Mouse (Mus musculus): ENCODE results near the gene Adgrl3. TPM values are rescaled to one million over a fixed set of nuclear protein-coding genes. Genes with fewer than 3 reads are reported as not detected.

The Adgrl3 gene
- total and polyA plus RNA-seq, 2 experiments from 2014 or later: 1.7 to 7.3 TPM

- no peak for DNase-seq (ENCODE audit: low spot score)
- Histone ChIP-seq H3K4me3 (ENCODE audit: low read depth, low read length) (no peak overlapping the region), H3K9ac (replicated peaks; ENCODE audit: low read depth, low read length) (no peak overlapping the region), H3K9me3 (replicated peaks; ENCODE audit: control insufficient read depth, low read length) (no peaks in the 10 kb centered on the region), H3K4me2 (ENCODE audit: low read depth, low read length) (peak overlapping the region; percentile 33), H3K27me3 (ENCODE audit: control insufficient read depth, insufficient read depth, low read length) (no peaks in the 10 kb centered on the region), H3K36me3 (replicated peaks; ENCODE audit: control insufficient read depth, insufficient read depth, low read length) (no peaks in the 10 kb centered on the region), H3K27ac (ENCODE audit: low read depth) (no peak overlapping the region), H3K4me1 (ENCODE audit: control insufficient read depth, insufficient read depth) (no peaks in the 10 kb centered on the region)
- WGBS: 17% methylated on average over 18 of the region's 18 CpGs
- no peak for ATAC-seq (ENCODE audit: insufficient read depth, low read depth)
- TF ChIP-seq EP300 (IDR thresholded peaks at IDR 0.05; ENCODE audit: low read depth): no peak
- TF ChIP-seq CTCF (IDR thresholded peaks at IDR 0.05; ENCODE audit: low read depth): peak; percentile 18; the same call in 1 of the 2 replicates
Measured at GRCm38 (mm10) chr5:81329571-81329971, 309.6 kb downstream of the Adgrl3 start.

GRCm38 (mm10) chr5:81344330-81344729 is 324.4 kb downstream of the Adgrl3 start:
- WGBS: 65% methylated on average over 1 of the region's 1 CpGs
- DNase-seq (ENCODE audit: low spot score) (no peak), ATAC-seq (ENCODE audit: insufficient read depth, low read depth) (no peak)
- H3K4me3 ChIP-seq (ENCODE audit: low read depth, low read length): no peak overlapping the region
- TF ChIP-seq CTCF (IDR thresholded peaks at IDR 0.05; ENCODE audit: low read depth) (no peak), EP300 (IDR thresholded peaks at IDR 0.05; ENCODE audit: low read depth) (no peak)
- no peak overlapping the region for H3K27ac ChIP-seq (ENCODE audit: low read depth)
- H3K4me1 ChIP-seq (ENCODE audit: control insufficient read depth, insufficient read depth): no peaks in the 10 kb centered on the region
- no peak overlapping the region for H3K4me2 ChIP-seq (ENCODE audit: low read depth, low read length)
- no peak overlapping the region for H3K9ac ChIP-seq (replicated peaks; ENCODE audit: low read depth, low read length)
- H3K27me3 ChIP-seq (ENCODE audit: control insufficient read depth, insufficient read depth, low read length): no peaks in the 10 kb centered on the region
- H3K9me3 ChIP-seq (replicated peaks; ENCODE audit: control insufficient read depth, low read length): no peaks in the 10 kb centered on the region
- H3K36me3 ChIP-seq (replicated peaks; ENCODE audit: control insufficient read depth, insufficient read depth, low read length): no peaks in the 10 kb centered on the region

GRCm38 (mm10) chr5:81345096-81345435 is 325.1 kb downstream of the Adgrl3 start:
- Histone ChIP-seq H3K4me2 (ENCODE audit: low read depth, low read length) (no peak overlapping the region), H3K4me3 (ENCODE audit: low read depth, low read length) (no peak overlapping the region), H3K4me1 (ENCODE audit: control insufficient read depth, insufficient read depth) (no peaks in the 10 kb centered on the region), H3K9ac (replicated peaks; ENCODE audit: low read depth, low read length) (no peak overlapping the region), H3K9me3 (replicated peaks; ENCODE audit: control insufficient read depth, low read length) (no peaks in the 10 kb centered on the region), H3K36me3 (replicated peaks; ENCODE audit: control insufficient read depth, insufficient read depth, low read length) (no peaks in the 10 kb centered on the region), H3K27ac (ENCODE audit: low read depth) (no peak overlapping the region), H3K27me3 (ENCODE audit: control insufficient read depth, insufficient read depth, low read length) (no peaks in the 10 kb centered on the region)
- DNase-seq (ENCODE audit: low spot score) (no peak), ATAC-seq (ENCODE audit: insufficient read depth, low read depth) (no peak)
- 52% methylated on average over 3 of the region's 3 CpGs for WGBS
- no peak for TF ChIP-seq EP300 (IDR thresholded peaks at IDR 0.05; ENCODE audit: low read depth)
- TF ChIP-seq CTCF (IDR thresholded peaks at IDR 0.05; ENCODE audit: low read depth): no peak

DNA sequence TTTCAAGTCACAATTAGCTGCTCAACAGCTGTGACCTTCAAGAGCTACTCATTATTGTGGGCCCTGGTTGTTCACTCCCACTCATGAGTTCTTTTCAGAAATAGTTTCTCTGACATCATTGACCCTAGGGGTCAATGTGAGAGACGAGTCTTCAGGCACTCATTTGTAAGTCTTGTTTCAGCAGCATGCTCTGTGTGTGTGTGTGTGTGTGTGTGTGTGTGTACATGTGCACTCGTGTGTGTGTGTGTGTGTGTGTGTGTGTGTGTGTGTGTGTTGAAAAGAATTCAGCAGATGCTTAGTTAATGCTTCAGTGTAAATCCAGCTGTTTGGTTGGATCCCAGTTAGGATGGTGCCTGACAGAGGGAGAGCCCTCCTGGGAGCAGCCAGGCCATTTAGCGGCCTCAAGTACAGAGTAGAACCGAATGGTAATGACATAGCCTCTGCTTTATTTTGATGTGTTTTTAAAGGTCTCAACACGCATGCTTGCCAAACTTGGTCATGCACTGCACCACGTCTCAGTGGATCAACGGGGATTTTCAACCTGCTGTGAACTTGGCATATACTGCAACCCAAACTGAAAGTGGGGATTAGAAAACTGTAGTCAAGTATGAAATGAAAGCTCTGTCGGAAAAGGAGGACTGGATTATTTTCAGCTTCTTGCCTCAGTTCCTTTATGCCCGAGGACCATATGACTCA is 325.6 kb downstream of the Adgrl3 start:
- Histone ChIP-seq H3K4me1 (ENCODE audit: control insufficient read depth, insufficient read depth) (no peaks in the 10 kb centered on the region), H3K9me3 (replicated peaks; ENCODE audit: control insufficient read depth, low read length) (no peaks in the 10 kb centered on the region), H3K36me3 (replicated peaks; ENCODE audit: control insufficient read depth, insufficient read depth, low read length) (no peaks in the 10 kb centered on the region), H3K4me2 (ENCODE audit: low read depth, low read length) (no peak overlapping the region), H3K27ac (ENCODE audit: low read depth) (no peak overlapping the region), H3K9ac (replicated peaks; ENCODE audit: low read depth, low read length) (no peak overlapping the region), H3K27me3 (ENCODE audit: control insufficient read depth, insufficient read depth, low read length) (no peaks in the 10 kb centered on the region), H3K4me3 (ENCODE audit: low read depth, low read length) (no peak overlapping the region)
- no peak for TF ChIP-seq CTCF (IDR thresholded peaks at IDR 0.05; ENCODE audit: low read depth)
- TF ChIP-seq EP300 (IDR thresholded peaks at IDR 0.05; ENCODE audit: low read depth): no peak
- no peak for DNase-seq (ENCODE audit: low spot score)
- ATAC-seq (ENCODE audit: insufficient read depth, low read depth): no peak
- 63% methylated on average over 9 of the region's 9 CpGs for WGBS

DNA sequence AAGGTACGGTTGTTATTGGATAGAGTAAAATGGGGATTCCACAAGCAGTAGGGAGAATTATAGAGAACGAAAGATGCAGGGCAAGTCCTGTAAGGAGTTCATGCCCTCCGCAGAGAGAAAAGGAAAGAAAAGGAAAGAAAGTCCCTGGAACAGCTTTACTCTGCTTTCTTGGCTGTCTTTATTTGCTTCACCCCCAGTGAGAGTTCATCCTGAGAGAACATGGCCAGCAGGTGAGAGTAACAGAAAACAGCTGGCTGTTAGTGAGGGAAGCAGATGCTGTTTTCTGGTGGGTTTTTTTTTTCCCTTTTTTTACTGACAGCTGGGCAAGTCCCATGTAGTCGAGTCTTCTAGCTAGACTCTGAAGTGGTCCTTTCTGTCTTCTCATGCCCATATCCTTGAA is 327.6 kb downstream of the Adgrl3 start:
- no peak for TF ChIP-seq EP300 (IDR thresholded peaks at IDR 0.05; ENCODE audit: low read depth)
- no peak for TF ChIP-seq CTCF (IDR thresholded peaks at IDR 0.05; ENCODE audit: low read depth)
- no peak overlapping the region for H3K4me3 ChIP-seq (ENCODE audit: low read depth, low read length)
- H3K9ac ChIP-seq (replicated peaks; ENCODE audit: low read depth, low read length): no peak overlapping the region
- WGBS: 66% methylated on average over 4 of the region's 4 CpGs
- H3K27me3 ChIP-seq (ENCODE audit: control insufficient read depth, insufficient read depth, low read length): no peaks in the 10 kb centered on the region
- no peak for ATAC-seq (ENCODE audit: insufficient read depth, low read depth)
- H3K27ac ChIP-seq (ENCODE audit: low read depth): no peak overlapping the region
- no peaks in the 10 kb centered on the region for H3K4me1 ChIP-seq (ENCODE audit: control insufficient read depth, insufficient read depth)
- no peak for DNase-seq (ENCODE audit: low spot score)
- no peaks in the 10 kb centered on the region for H3K9me3 ChIP-seq (replicated peaks; ENCODE audit: control insufficient read depth, low read length)
- no peak overlapping the region for H3K4me2 ChIP-seq (ENCODE audit: low read depth, low read length)
- H3K36me3 ChIP-seq (replicated peaks; ENCODE audit: control insufficient read depth, insufficient read depth, low read length): no peaks in the 10 kb centered on the region

- ATAC-seq (ENCODE audit: insufficient read depth, low read depth): no peak
- TF ChIP-seq CTCF (IDR thresholded peaks at IDR 0.05; ENCODE audit: low read depth) (no peak), EP300 (IDR thresholded peaks at IDR 0.05; ENCODE audit: low read depth) (no peak)
Measured at GRCm38 (mm10) chr5:81359560-81359959, 339.6 kb downstream of the Adgrl3 start.

More at GRCm38 (mm10) chr5:81359560-81359959, 339.6 kb downstream of the Adgrl3 start:
- Histone ChIP-seq H3K4me2 (ENCODE audit: low read depth, low read length) (no peak overlapping the region), H3K4me1 (ENCODE audit: control insufficient read depth, insufficient read depth) (no peaks in the 10 kb centered on the region), H3K27ac (ENCODE audit: low read depth) (no peak overlapping the region), H3K27me3 (ENCODE audit: control insufficient read depth, insufficient read depth, low read length) (no peaks in the 10 kb centered on the region), H3K9ac (replicated peaks; ENCODE audit: low read depth, low read length) (no peak overlapping the region), H3K9me3 (replicated peaks; ENCODE audit: control insufficient read depth, low read length) (no peaks in the 10 kb centered on the region), H3K36me3 (replicated peaks; ENCODE audit: control insufficient read depth, insufficient read depth, low read length) (no peaks in the 10 kb centered on the region), H3K4me3 (ENCODE audit: low read depth, low read length) (no peak overlapping the region)
- DNase-seq (ENCODE audit: low spot score): no peak
- 48% methylated on average over 2 of the region's 2 CpGs for WGBS

Measured in heart, postnatal 0 days (tissue).